Mouse (Mus musculus) cerebellum, adult 9-10 months (tissue): ENCODE results near the gene Hemgn.

Experiments used
- DNase-seq: peaks from one replicate; pipeline ENCODE4 v3.0.0; 2022

The Hemgn gene

GRCm38 (mm10) chr4:46413406-46413805, at the start of gene Hemgn:
Hemgn (minus strand) TSS chr4:46413506.
- DNase-seq, result no peak

GRCm38 (mm10) chr4:46458411-46458810, 45.1 kb upstream of the Hemgn start:
- DNase-seq, result no peak

GRCm38 (mm10) chr4:46457186-46457585, 43.9 kb upstream of the Hemgn start:
- no peak for DNase-seq

- no peak for DNase-seq
Measured at GRCm38 (mm10) chr4:46456762-46457161, 43.5 kb upstream of the Hemgn start.

- DNase-seq, result peak; percentile 26
Measured at GRCm38 (mm10) chr4:46454097-46454864, 41.0 kb upstream of the Hemgn start.

GRCm38 (mm10) chr4:46452855-46453719, 39.8 kb upstream of the Hemgn start:
- peak; percentile 59 for DNase-seq

GRCm38 (mm10) chr4:46452481-46452850, 39.2 kb upstream of the Hemgn start:
- DNase-seq, result no peak

- DNase-seq, result peak; percentile 75
Measured at GRCm38 (mm10) chr4:46451758-46452480, 38.6 kb upstream of the Hemgn start.

GRCm38 (mm10) chr4:46451240-46451757, 38.0 kb upstream of the Hemgn start:
- DNase-seq, result peak; percentile 80

- DNase-seq, result peak; percentile 90
Measured at GRCm38 (mm10) chr4:46450519-46451131, 37.3 kb upstream of the Hemgn start, which contains the start of gene Anp32b. Anp32b (plus strand) TSS chr4:46450902.

- DNase-seq, result peak; percentile 56
Measured at GRCm38 (mm10) chr4:46450020-46450518, 36.8 kb upstream of the Hemgn start.

- DNase-seq, result peak; percentile 78
Measured at GRCm38 (mm10) chr4:46448886-46449285, 35.6 kb upstream of the Hemgn start.

GRCm38 (mm10) chr4:46447461-46447860, 34.2 kb upstream of the Hemgn start:
- no peak for DNase-seq

GRCm38 (mm10) chr4:46445237-46445945, 32.1 kb upstream of the Hemgn start:
- DNase-seq, result peak; percentile 90

- no peak for DNase-seq
Measured at GRCm38 (mm10) chr4:46442501-46442900, 29.2 kb upstream of the Hemgn start.

- no peak for DNase-seq
Measured at GRCm38 (mm10) chr4:46432339-46433036, 19.2 kb upstream of the Hemgn start.

GRCm38 (mm10) chr4:46428903-46429499, 15.7 kb upstream of the Hemgn start:
- no peak for DNase-seq

GRCm38 (mm10) chr4:46422625-46423024, 9.3 kb upstream of the Hemgn start:
- DNase-seq, result no peak

GRCm38 (mm10) chr4:46418851-46419250, 5.5 kb upstream of the Hemgn start:
- DNase-seq, result no peak

- DNase-seq, result no peak
Measured at GRCm38 (mm10) chr4:46417491-46417890, 4.2 kb upstream of the Hemgn start.

GRCm38 (mm10) chr4:46412113-46412512, 1.2 kb downstream of the Hemgn start:
- DNase-seq, result no peak
